Mouse (Mus musculus): Measurements from ENCODE around the gene Oasl1. TPM values are rescaled to one million over a fixed set of nuclear protein-coding genes. Genes with fewer than 3 reads are reported as not detected.
"Not testable (repeated sequence)": the region's sequence is repeated elsewhere in the genome, so short reads cannot be mapped to it uniquely, and the experiment has no call there.

Gene Oasl1
- polyA plus RNA-seq, 1 experiment from 2014 or later = 3.1 TPM

DNA sequence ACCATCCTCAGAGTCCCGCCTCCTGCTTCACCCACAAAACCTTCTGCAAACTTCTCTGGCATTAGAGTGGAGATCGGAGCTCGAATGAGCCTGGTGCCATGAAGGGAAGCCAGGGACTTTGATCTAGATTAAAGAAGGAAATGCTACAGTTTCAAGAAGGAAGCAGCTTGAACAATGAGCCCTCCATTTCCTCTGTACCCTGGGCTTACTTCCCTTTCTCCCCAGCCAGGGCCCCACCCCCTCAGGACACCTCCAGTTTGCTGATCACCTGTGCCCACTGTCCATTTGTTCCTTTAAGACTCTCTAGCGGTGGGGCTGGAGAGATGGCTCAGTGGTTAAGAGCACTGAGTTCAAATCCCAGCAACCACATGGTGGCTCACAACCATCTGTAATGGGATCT, 6.3 kb upstream of the Oasl1 start:
- 68% methylated on average over 4 of the region's 4 CpGs for WGBS
- no peak for TF ChIP-seq CTCF (IDR thresholded peaks at IDR 0.05; ENCODE audit: low read depth)
- Histone ChIP-seq H3K4me3 (replicated peaks; ENCODE audit: low read depth, low read length) (no peak overlapping the region), H3K9me3 (replicated peaks; ENCODE audit: low read length) (no peaks in the 10 kb centered on the region), H3K27ac (no peak overlapping the region), H3K4me1 (replicated peaks; ENCODE audit: insufficient read depth, low read length) (no peaks in the 10 kb centered on the region), H3K4me2 (ENCODE audit: low read length) (no peak overlapping the region), H3K9ac (ENCODE audit: low read depth, low read length) (no peak overlapping the region), H3K36me3 (ENCODE audit: insufficient read depth, low read length) (no peaks in the 10 kb centered on the region), H3K27me3 (ENCODE audit: insufficient read depth, low read length) (no peaks in the 10 kb centered on the region)
- no peak for ATAC-seq (replicated peaks; ENCODE audit: low FRiP score, low read depth)
- DNase-seq (ENCODE audit: low spot score) = peak; percentile 18

- WGBS = 88% methylated on average over 5 of the region's 5 CpGs
- H3K4me2 ChIP-seq (ENCODE audit: low read length); DNase-seq (ENCODE audit: low spot score); H3K27me3 ChIP-seq (ENCODE audit: insufficient read depth, low read length); H3K4me3 ChIP-seq (replicated peaks; ENCODE audit: low read depth, low read length); H3K4me1 ChIP-seq (replicated peaks; ENCODE audit: insufficient read depth, low read length); H3K27ac ChIP-seq; H3K36me3 ChIP-seq (ENCODE audit: insufficient read depth, low read length); ATAC-seq (replicated peaks; ENCODE audit: low FRiP score, low read depth); H3K9ac ChIP-seq (ENCODE audit: low read depth, low read length); H3K9me3 ChIP-seq (replicated peaks; ENCODE audit: low read length): not testable (repeated sequence)
Observed at GRCm38 (mm10) chr5:114917357-114917756, 5.7 kb upstream of the Oasl1 start.

DNA sequence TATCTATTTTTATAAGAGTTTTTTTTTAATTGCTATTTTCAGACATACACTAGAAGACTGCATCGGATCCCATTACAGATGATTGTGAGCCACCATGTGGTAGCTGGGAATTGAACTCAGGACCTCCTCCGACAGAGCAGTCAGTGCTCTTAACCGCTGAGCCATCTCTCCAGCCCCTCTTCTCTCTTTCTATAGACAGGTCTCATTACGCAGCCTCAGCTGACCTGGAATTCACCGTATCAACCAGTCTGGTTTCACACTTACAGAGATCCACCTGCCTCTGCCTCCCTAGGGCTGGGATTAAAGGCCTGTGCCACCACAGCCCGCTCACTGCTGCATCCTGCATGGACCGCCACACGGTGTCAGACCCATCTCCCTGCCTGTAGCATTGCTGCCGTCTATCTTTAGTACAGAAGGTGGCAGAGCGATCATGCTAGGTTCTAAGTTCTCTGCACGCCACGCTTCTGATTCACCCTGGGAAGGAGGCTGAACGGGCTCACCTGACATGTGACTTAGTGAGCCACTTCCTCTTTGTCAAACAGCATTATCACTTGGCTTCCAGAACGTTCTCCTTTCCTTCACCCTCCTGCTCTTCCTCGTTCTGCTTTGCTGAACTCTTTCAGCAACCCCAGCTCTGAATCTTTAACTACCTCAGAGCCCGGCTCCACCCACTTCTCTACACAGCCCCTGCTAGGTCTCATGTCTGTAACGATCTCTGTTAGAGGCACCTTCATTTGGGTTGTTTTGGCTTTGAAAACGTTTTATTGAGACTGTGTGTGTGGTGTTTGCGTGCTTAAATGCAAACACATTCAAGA, 1.3 kb upstream of the Oasl1 start:
- WGBS = 61% methylated on average over 19 of the region's 19 CpGs
- TF ChIP-seq CTCF (IDR thresholded peaks at IDR 0.05; ENCODE audit: low read depth) = peak; percentile 33; the same call in 1 of the 2 replicates

DNA sequence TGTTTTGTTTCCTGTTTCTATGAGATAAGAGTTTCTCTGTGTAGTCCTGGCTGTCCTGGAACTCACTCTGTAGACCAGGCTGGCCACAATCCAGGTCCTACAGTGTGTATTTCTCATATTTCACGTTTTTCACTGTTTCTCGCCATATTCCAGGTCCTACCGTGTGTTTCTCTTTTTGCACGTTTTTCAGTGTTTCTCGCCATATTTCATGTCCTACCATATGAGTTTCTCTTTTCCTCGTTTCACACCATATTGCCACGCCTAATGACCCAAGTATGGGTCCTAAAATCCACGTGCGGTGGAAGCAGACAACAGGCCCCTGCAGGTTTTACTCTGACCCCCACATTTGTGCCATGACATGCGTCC, 691 bp upstream of the Oasl1 start:
- DNase-seq (ENCODE audit: low spot score) = no peak
- Histone ChIP-seq H3K9ac (ENCODE audit: low read depth, low read length) (no peak overlapping the region), H3K4me2 (ENCODE audit: low read length) (no peak overlapping the region), H3K4me1 (replicated peaks; ENCODE audit: insufficient read depth, low read length) (0 out of 2 replicates have a peak, but pooled peaks cover 7% of the 10 kb centered on the region), H3K27ac (peak overlapping the region; percentile 58; the same call in 1 of the 2 replicates), H3K36me3 (ENCODE audit: insufficient read depth, low read length) (no peaks in the 10 kb centered on the region), H3K27me3 (ENCODE audit: insufficient read depth, low read length) (no peaks in the 10 kb centered on the region), H3K9me3 (replicated peaks; ENCODE audit: low read length) (0 out of 2 replicates have a peak, but pooled peaks cover 4% of the 10 kb centered on the region), H3K4me3 (replicated peaks; ENCODE audit: low read depth, low read length) (no peak overlapping the region)
- WGBS = 54% methylated on average over 10 of the region's 10 CpGs
- ATAC-seq (replicated peaks; ENCODE audit: low FRiP score, low read depth) = no peak
- TF ChIP-seq CTCF (IDR thresholded peaks at IDR 0.05; ENCODE audit: low read depth) = no peak

More for the DNA sequence above, 1.3 kb upstream of the Oasl1 start:
- Histone ChIP-seq H3K4me3 (replicated peaks; ENCODE audit: low read depth, low read length) (no peak overlapping the region), H3K27ac (peak overlapping the region; percentile 58; the same call in 1 of the 2 replicates), H3K36me3 (ENCODE audit: insufficient read depth, low read length) (no peaks in the 10 kb centered on the region), H3K9me3 (replicated peaks; ENCODE audit: low read length) (0 out of 2 replicates have a peak, but pooled peaks cover 4% of the 10 kb centered on the region), H3K4me2 (ENCODE audit: low read length) (no peak overlapping the region), H3K9ac (ENCODE audit: low read depth, low read length) (no peak overlapping the region), H3K4me1 (replicated peaks; ENCODE audit: insufficient read depth, low read length) (0 out of 2 replicates have a peak, but pooled peaks cover 7% of the 10 kb centered on the region), H3K27me3 (ENCODE audit: insufficient read depth, low read length) (no peaks in the 10 kb centered on the region)
- ATAC-seq (replicated peaks; ENCODE audit: low FRiP score, low read depth) (0 out of 2 replicates have a peak, but pooled peaks have one; percentile 38), DNase-seq (ENCODE audit: low spot score) (peak; percentile 43)

DNA sequence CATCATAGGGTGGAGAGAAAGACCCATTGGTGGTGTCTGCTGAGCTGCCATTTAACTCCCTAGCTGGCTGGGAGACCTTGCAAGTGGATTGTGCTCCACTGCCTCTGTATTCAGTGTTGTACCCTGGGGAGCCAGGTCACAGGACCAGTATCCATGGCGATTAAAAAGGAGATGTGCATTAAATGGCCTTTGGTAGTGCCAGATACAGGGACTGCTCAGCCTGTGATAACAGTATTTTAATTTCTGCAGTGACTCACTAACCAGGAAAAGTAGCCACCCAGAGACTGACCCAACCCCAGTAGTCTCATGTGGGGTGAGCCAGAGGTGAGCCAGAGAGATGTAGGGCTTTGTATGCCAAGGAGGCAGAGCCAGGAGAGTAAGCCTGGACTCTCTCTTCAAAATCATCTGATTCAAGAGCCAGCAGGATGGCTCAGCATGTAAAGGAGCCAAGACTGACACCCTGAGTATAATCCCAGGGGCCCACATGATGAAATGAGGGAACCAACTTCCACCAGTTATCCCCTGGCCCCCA, 3.2 kb downstream of the Oasl1 start:
- DNase-seq (ENCODE audit: low spot score) (no peak), ATAC-seq (replicated peaks; ENCODE audit: low FRiP score, low read depth) (no peak)
- no peaks in the 10 kb centered on the region for H3K36me3 ChIP-seq (ENCODE audit: insufficient read depth, low read length)
- H3K4me1 ChIP-seq (replicated peaks; ENCODE audit: insufficient read depth, low read length) = 0 out of 2 replicates have a peak, but pooled peaks cover 7% of the 10 kb centered on the region
- no peak overlapping the region for H3K27ac ChIP-seq
- no peak overlapping the region for H3K9ac ChIP-seq (ENCODE audit: low read depth, low read length)
- TF ChIP-seq CTCF (IDR thresholded peaks at IDR 0.05; ENCODE audit: low read depth) = no peak
- no peaks in the 10 kb centered on the region for H3K27me3 ChIP-seq (ENCODE audit: insufficient read depth, low read length)
- no peak overlapping the region for H3K4me3 ChIP-seq (replicated peaks; ENCODE audit: low read depth, low read length)
- H3K9me3 ChIP-seq (replicated peaks; ENCODE audit: low read length) = 0 out of 2 replicates have a peak, but pooled peaks cover 4% of the 10 kb centered on the region
- H3K4me2 ChIP-seq (ENCODE audit: low read length) = no peak overlapping the region
- WGBS = 74% methylated on average over 1 of the region's 1 CpGs

DNA sequence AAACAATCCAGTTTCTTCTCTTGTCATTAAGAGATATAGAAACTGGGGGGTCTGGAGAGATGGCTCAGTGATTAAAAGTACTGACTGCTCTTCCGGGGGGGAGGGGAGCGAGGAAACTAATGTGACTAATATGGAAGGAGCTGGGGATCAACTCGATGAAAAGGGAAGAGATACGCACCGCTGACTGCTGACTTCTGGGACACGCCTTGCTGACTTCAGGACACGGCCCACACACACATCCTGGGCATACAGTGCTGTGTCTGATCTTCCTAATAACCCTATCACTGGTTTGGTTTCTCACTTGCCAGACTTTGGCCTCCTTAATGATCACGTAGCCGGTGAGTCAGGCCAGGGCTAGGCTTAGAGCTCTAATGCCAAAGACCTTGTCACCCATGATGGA, 3.7 kb downstream of the Oasl1 start:
- no peaks in the 10 kb centered on the region for H3K27me3 ChIP-seq (ENCODE audit: insufficient read depth, low read length)
- 39% methylated on average over 9 of the region's 9 CpGs for WGBS
- H3K9me3 ChIP-seq (replicated peaks; ENCODE audit: low read length) = 0 out of 2 replicates have a peak, but pooled peaks cover 4% of the 10 kb centered on the region
- DNase-seq (ENCODE audit: low spot score) (peak; percentile 61), ATAC-seq (replicated peaks; ENCODE audit: low FRiP score, low read depth) (peak; percentile 41; the same call in 1 of the 2 replicates)
- no peaks in the 10 kb centered on the region for H3K36me3 ChIP-seq (ENCODE audit: insufficient read depth, low read length)
- no peak for TF ChIP-seq CTCF (IDR thresholded peaks at IDR 0.05; ENCODE audit: low read depth)
- no peak overlapping the region for H3K4me2 ChIP-seq (ENCODE audit: low read length)
- no peak overlapping the region for H3K27ac ChIP-seq
- H3K4me1 ChIP-seq (replicated peaks; ENCODE audit: insufficient read depth, low read length) = 0 out of 2 replicates have a peak, but pooled peaks cover 7% of the 10 kb centered on the region
- H3K9ac ChIP-seq (ENCODE audit: low read depth, low read length) = no peak overlapping the region
- H3K4me3 ChIP-seq (replicated peaks; ENCODE audit: low read depth, low read length) = no peak overlapping the region

Measured in kidney, postnatal 0 days (tissue).